Mouse (Mus musculus) midbrain, embryonic 14.5 days (tissue): ENCODE data around the gene Npcd. TPM values are rescaled to one million over a fixed set of nuclear protein-coding genes. Genes with fewer than 3 reads are reported as not detected.

ENCODE experiments used
- ATAC-seq: fragments of 200-750 bp; cut with Nextera tagmentation; 2 replicates; pipeline ENCODE4 v1.8.0; 2017; ENCODE audit warnings: moderate number of reproducible peaks, moderate library complexity; ENCODE audit not compliant: low FRiP score, low TSS enrichment
- DNase-seq: peaks from one replicate; pipeline ENCODE4 v3.0.0-alpha.2; 2015
- H3K27ac ChIP-seq: fragments of 300-500 bp; sonication (generic); replicated peaks from 2 replicates; pipeline ENCODE4 v1.5.1; 2014; ENCODE audit warnings: mild to moderate bottlenecking, low read depth, low read length, moderate library complexity
- H3K27me3 ChIP-seq: fragments of 300-500 bp; sonication (generic); 2 replicates; pipeline ENCODE4 v1.6.1; 2014; ENCODE audit warnings: low read length, control low read depth, mixed read lengths; ENCODE audit not compliant: control insufficient read depth, insufficient read depth
- H3K36me3 ChIP-seq: fragments of 300-500 bp; sonication (generic); 2 replicates; pipeline ENCODE4 v1.6.1; 2014; ENCODE audit warnings: low read length, control low read depth; ENCODE audit not compliant: control insufficient read depth, insufficient read depth
- H3K4me1 ChIP-seq: fragments of 300-500 bp; sonication (generic); 2 replicates; pipeline ENCODE4 v1.6.1; 2014; ENCODE audit warnings: mild to moderate bottlenecking, antibody characterized with exemption, low read length, control low read depth; ENCODE audit not compliant: control insufficient read depth, insufficient read depth
- H3K4me2 ChIP-seq: fragments of 300-500 bp; sonication (generic); 2 replicates; pipeline ENCODE4 v1.6.1; 2014; ENCODE audit warnings: mild to moderate bottlenecking, low read length, moderate library complexity
- H3K4me3 ChIP-seq: fragments of 300-500 bp; sonication (generic); replicated peaks from 2 replicates; pipeline ENCODE4 v1.5.1; 2014; ENCODE audit warnings: low read depth, low read length
- H3K9ac ChIP-seq: fragments of 300-500 bp; sonication (generic); replicated peaks from 2 replicates; pipeline ENCODE4 v1.6.1; 2014; ENCODE audit warnings: mild to moderate bottlenecking, low read length, moderate library complexity
- H3K9me3 ChIP-seq: fragments of 300-500 bp; sonication (generic); 2 replicates; pipeline ENCODE4 v1.6.1; 2016; ENCODE audit warnings: low read length, control low read depth, mixed read lengths; ENCODE audit not compliant: control insufficient read depth
- WGBS: fragments of 180-500 bp; shearing (Covaris S2); extraction: QIAGEN DNeasy Blood & Tissue Kit; methylation state at CpG from one replicate; pipeline ENCODE4 v1.1.7; 2014; 5-methylcytosine and 5-hydroxymethylcytosine counted together
- polyA plus RNA-seq: library from polyadenylated mRNA; unstranded; fragments of >200 nt; fragmentation: Nextera tagmentation; extraction: Ambion mirVana; gene quantifications from 2 replicates; pipeline ENCODE4 v1.2.1, GENCODE M21; 2014

Gene Npcd
- polyA plus RNA-seq, 1 experiment from 2014 or later: not detected

GRCm38 (mm10) chr15:79827061-79827777 is 6.8 kb downstream of the Npcd start:
- no peak for ATAC-seq
- H3K36me3 ChIP-seq: peaks cover 55% of the 10 kb centered on the region
- no peaks in the 10 kb centered on the region for H3K27me3 ChIP-seq
- H3K4me1 ChIP-seq: peaks cover 62% of the 10 kb centered on the region
- no peak overlapping the region for H3K4me3 ChIP-seq
- WGBS: 91% methylated on average over 14 of the region's 14 CpGs
- peak overlapping the region; percentile 8; the same call in 1 of the 2 replicates for H3K27ac ChIP-seq
- DNase-seq: no peak
- H3K9ac ChIP-seq: peak overlapping the region; percentile 36
- H3K4me2 ChIP-seq: peak overlapping the region; percentile 6; the same call in 1 of the 2 replicates
- no peaks in the 10 kb centered on the region for H3K9me3 ChIP-seq

- Histone ChIP-seq H3K9me3 (no peaks in the 10 kb centered on the region), H3K4me2 (no peak overlapping the region), H3K4me3 (no peak overlapping the region), H3K27ac (0 out of 2 replicates have a peak overlapping the region, but pooled peaks have one; percentile 8), H3K36me3 (peaks cover 53% of the 10 kb centered on the region), H3K4me1 (peaks cover 55% of the 10 kb centered on the region), H3K27me3 (no peaks in the 10 kb centered on the region), H3K9ac (no peak overlapping the region)
- no peak for DNase-seq
- no peak for ATAC-seq
- 89% methylated on average over 9 of the region's 9 CpGs for WGBS
Measured at GRCm38 (mm10) chr15:79826221-79826935, 7.7 kb downstream of the Npcd start.

- Histone ChIP-seq H3K27me3 (no peaks in the 10 kb centered on the region), H3K9ac (0 out of 2 replicates have a peak overlapping the region, but pooled peaks have one; percentile 6), H3K4me2 (no peak overlapping the region), H3K4me1 (peaks cover 49% of the 10 kb centered on the region), H3K4me3 (no peak overlapping the region), H3K27ac (peak overlapping the region; percentile 37; the same call in 1 of the 2 replicates), H3K9me3 (no peaks in the 10 kb centered on the region), H3K36me3 (peaks cover 50% of the 10 kb centered on the region)
- no peak for ATAC-seq
- WGBS: 59% methylated on average over 14 of the region's 14 CpGs
- DNase-seq: peak; percentile 67
Measured at GRCm38 (mm10) chr15:79825146-79825825, 8.8 kb downstream of the Npcd start.

GRCm38 (mm10) chr15:79823588-79824280 is 10.3 kb downstream of the Npcd start:
- Histone ChIP-seq H3K4me3 (no peak overlapping the region), H3K27me3 (no peaks in the 10 kb centered on the region), H3K27ac (no peak overlapping the region), H3K4me2 (no peak overlapping the region), H3K4me1 (peaks cover 36% of the 10 kb centered on the region), H3K9ac (no peak overlapping the region), H3K9me3 (no peaks in the 10 kb centered on the region), H3K36me3 (peaks cover 41% of the 10 kb centered on the region)
- 75% methylated on average over 19 of the region's 19 CpGs for WGBS
- ATAC-seq: no peak
- no peak for DNase-seq

GRCm38 (mm10) chr15:79822265-79823199 is 11.5 kb downstream of the Npcd start:
- Histone ChIP-seq H3K4me1 (peaks cover 24% of the 10 kb centered on the region), H3K4me2 (no peak overlapping the region), H3K4me3 (no peak overlapping the region), H3K9ac (no peak overlapping the region; the same call in 1 of the 2 replicates), H3K27ac (no peak overlapping the region), H3K36me3 (peaks cover 29% of the 10 kb centered on the region), H3K9me3 (no peaks in the 10 kb centered on the region), H3K27me3 (no peaks in the 10 kb centered on the region)
- no peak for DNase-seq
- 74% methylated on average over 13 of the region's 13 CpGs for WGBS
- ATAC-seq: no peak

GRCm38 (mm10) chr15:79818325-79818724 is 15.7 kb downstream of the Npcd start:
- no peak overlapping the region for H3K27ac ChIP-seq
- H3K36me3 ChIP-seq: peaks cover 8% of the 10 kb centered on the region
- H3K9ac ChIP-seq: no peak overlapping the region
- no peak for DNase-seq
- WGBS: 90% methylated on average over 4 of the region's 4 CpGs
- no peaks in the 10 kb centered on the region for H3K9me3 ChIP-seq
- H3K4me2 ChIP-seq: no peak overlapping the region
- no peak for ATAC-seq
- no peaks in the 10 kb centered on the region for H3K4me1 ChIP-seq
- H3K4me3 ChIP-seq: no peak overlapping the region
- no peaks in the 10 kb centered on the region for H3K27me3 ChIP-seq

- no peak overlapping the region for H3K4me2 ChIP-seq
- 28% methylated on average over 8 of the region's 8 CpGs for WGBS
- no peaks in the 10 kb centered on the region for H3K27me3 ChIP-seq
- ATAC-seq: no peak
- no peaks in the 10 kb centered on the region for H3K9me3 ChIP-seq
- H3K36me3 ChIP-seq: no peaks in the 10 kb centered on the region
- H3K9ac ChIP-seq: no peak overlapping the region
- DNase-seq: no peak
- H3K4me1 ChIP-seq: no peaks in the 10 kb centered on the region
- no peak overlapping the region for H3K27ac ChIP-seq
- H3K4me3 ChIP-seq: no peak overlapping the region
Measured at GRCm38 (mm10) chr15:79813666-79814258, 20.3 kb downstream of the Npcd start.
